Mouse (Mus musculus): ENCODE measurements around the gene Cd2. TPM values are rescaled to one million over a fixed set of nuclear protein-coding genes. Genes with fewer than 3 reads are reported as not detected.

Cd2 gene
- polyA plus RNA-seq, 1 experiment from 2014 or later: not detected

GRCm38 (mm10) chr3:101280348-101281311 lies 7.1 kb downstream of the Cd2 start:
- no peak overlapping the region for H3K4me2 ChIP-seq (ENCODE audit: low read depth, low read length, severe bottlenecking)
- no peak overlapping the region for H3K27ac ChIP-seq (ENCODE audit: low read depth, low read length)
- ATAC-seq (replicated peaks; ENCODE audit: low FRiP score) (no peak), DNase-seq (ENCODE audit: low spot score) (no peak)
- no peaks in the 10 kb centered on the region for H3K9me3 ChIP-seq (ENCODE audit: control insufficient read depth, low read length)
- H3K9ac ChIP-seq (ENCODE audit: low read length): no peak overlapping the region
- H3K36me3 ChIP-seq (ENCODE audit: control insufficient read depth, insufficient read depth, low read length): no peaks in the 10 kb centered on the region
- no peaks in the 10 kb centered on the region for H3K27me3 ChIP-seq (ENCODE audit: control insufficient read depth, insufficient read depth, low read length)
- no peaks in the 10 kb centered on the region; the same call in 1 of the 2 replicates for H3K4me1 ChIP-seq (replicated peaks; ENCODE audit: control insufficient read depth, insufficient read depth, low read length)
- H3K4me3 ChIP-seq (ENCODE audit: low read depth, low read length): no peak overlapping the region
- WGBS: 66% methylated on average over 15 of the region's 15 CpGs

- 81% methylated on average over 10 of the region's 10 CpGs for WGBS
- no peak overlapping the region for H3K4me2 ChIP-seq (ENCODE audit: low read depth, low read length, severe bottlenecking)
- H3K27ac ChIP-seq (ENCODE audit: low read depth, low read length): no peak overlapping the region
- no peaks in the 10 kb centered on the region; the same call in 1 of the 2 replicates for H3K4me1 ChIP-seq (replicated peaks; ENCODE audit: control insufficient read depth, insufficient read depth, low read length)
- no peaks in the 10 kb centered on the region for H3K36me3 ChIP-seq (ENCODE audit: control insufficient read depth, insufficient read depth, low read length)
- H3K9me3 ChIP-seq (ENCODE audit: control insufficient read depth, low read length): no peaks in the 10 kb centered on the region
- H3K9ac ChIP-seq (ENCODE audit: low read length): no peak overlapping the region
- ATAC-seq (replicated peaks; ENCODE audit: low FRiP score): no peak
- DNase-seq (ENCODE audit: low spot score): no peak
- no peaks in the 10 kb centered on the region for H3K27me3 ChIP-seq (ENCODE audit: control insufficient read depth, insufficient read depth, low read length)
- H3K4me3 ChIP-seq (ENCODE audit: low read depth, low read length): no peak overlapping the region
Observed at GRCm38 (mm10) chr3:101279561-101279960, 8.2 kb downstream of the Cd2 start.

- H3K9ac ChIP-seq (ENCODE audit: low read length): no peak overlapping the region
- no peaks in the 10 kb centered on the region for H3K27me3 ChIP-seq (ENCODE audit: control insufficient read depth, insufficient read depth, low read length)
- H3K36me3 ChIP-seq (ENCODE audit: control insufficient read depth, insufficient read depth, low read length): no peaks in the 10 kb centered on the region
- ATAC-seq (replicated peaks; ENCODE audit: low FRiP score) (no peak), DNase-seq (ENCODE audit: low spot score) (no peak)
- 84% methylated on average over 5 of the region's 5 CpGs for WGBS
- no peak overlapping the region for H3K4me2 ChIP-seq (ENCODE audit: low read depth, low read length, severe bottlenecking)
- no peaks in the 10 kb centered on the region for H3K9me3 ChIP-seq (ENCODE audit: control insufficient read depth, low read length)
- no peak overlapping the region for H3K27ac ChIP-seq (ENCODE audit: low read depth, low read length)
- H3K4me1 ChIP-seq (replicated peaks; ENCODE audit: control insufficient read depth, insufficient read depth, low read length): no peaks in the 10 kb centered on the region; the same call in 1 of the 2 replicates
- no peak overlapping the region for H3K4me3 ChIP-seq (ENCODE audit: low read depth, low read length)
Observed at GRCm38 (mm10) chr3:101278396-101278795, 9.3 kb downstream of the Cd2 start.

- H3K4me2 ChIP-seq (ENCODE audit: low read depth, low read length, severe bottlenecking): no peak overlapping the region
- 92% methylated on average over 4 of the region's 4 CpGs for WGBS
- no peaks in the 10 kb centered on the region for H3K27me3 ChIP-seq (ENCODE audit: control insufficient read depth, insufficient read depth, low read length)
- H3K9me3 ChIP-seq (ENCODE audit: control insufficient read depth, low read length): no peaks in the 10 kb centered on the region
- H3K27ac ChIP-seq (ENCODE audit: low read depth, low read length): no peak overlapping the region
- no peaks in the 10 kb centered on the region; the same call in 1 of the 2 replicates for H3K4me1 ChIP-seq (replicated peaks; ENCODE audit: control insufficient read depth, insufficient read depth, low read length)
- H3K4me3 ChIP-seq (ENCODE audit: low read depth, low read length): no peak overlapping the region
- ATAC-seq (replicated peaks; ENCODE audit: low FRiP score) (no peak), DNase-seq (ENCODE audit: low spot score) (no peak)
- H3K36me3 ChIP-seq (ENCODE audit: control insufficient read depth, insufficient read depth, low read length): no peaks in the 10 kb centered on the region
- no peak overlapping the region for H3K9ac ChIP-seq (ENCODE audit: low read length)
Observed at GRCm38 (mm10) chr3:101277830-101278229, 9.9 kb downstream of the Cd2 start.

GRCm38 (mm10) chr3:101276501-101277320 lies 11.0 kb downstream of the Cd2 start:
- WGBS: 77% methylated on average over 12 of the region's 12 CpGs
- no peak overlapping the region for H3K27ac ChIP-seq (ENCODE audit: low read depth, low read length)

GRCm38 (mm10) chr3:101275636-101276300 lies 12.0 kb downstream of the Cd2 start:
- ATAC-seq (replicated peaks; ENCODE audit: low FRiP score): no peak
- 87% methylated on average over 16 of the region's 16 CpGs for WGBS
- H3K4me1 ChIP-seq (replicated peaks; ENCODE audit: control insufficient read depth, insufficient read depth, low read length): no peaks in the 10 kb centered on the region; the same call in 1 of the 2 replicates

More at GRCm38 (mm10) chr3:101276501-101277320, 11.0 kb downstream of the Cd2 start:
- Histone ChIP-seq H3K27me3 (ENCODE audit: control insufficient read depth, insufficient read depth, low read length) (no peaks in the 10 kb centered on the region), H3K4me1 (replicated peaks; ENCODE audit: control insufficient read depth, insufficient read depth, low read length) (no peaks in the 10 kb centered on the region; the same call in 1 of the 2 replicates), H3K36me3 (ENCODE audit: control insufficient read depth, insufficient read depth, low read length) (no peaks in the 10 kb centered on the region), H3K9me3 (ENCODE audit: control insufficient read depth, low read length) (no peaks in the 10 kb centered on the region), H3K4me3 (ENCODE audit: low read depth, low read length) (no peak overlapping the region), H3K4me2 (ENCODE audit: low read depth, low read length, severe bottlenecking) (no peak overlapping the region), H3K9ac (ENCODE audit: low read length) (no peak overlapping the region)
- no peak for ATAC-seq (replicated peaks; ENCODE audit: low FRiP score)
- no peak for DNase-seq (ENCODE audit: low spot score)

GRCm38 (mm10) chr3:101274794-101275193 lies 12.9 kb downstream of the Cd2 start:
- H3K4me3 ChIP-seq (ENCODE audit: low read depth, low read length): no peak overlapping the region
- no peak overlapping the region for H3K27ac ChIP-seq (ENCODE audit: low read depth, low read length)
- H3K27me3 ChIP-seq (ENCODE audit: control insufficient read depth, insufficient read depth, low read length): no peaks in the 10 kb centered on the region
- ATAC-seq (replicated peaks; ENCODE audit: low FRiP score) (no peak), DNase-seq (ENCODE audit: low spot score) (no peak)
- H3K4me1 ChIP-seq (replicated peaks; ENCODE audit: control insufficient read depth, insufficient read depth, low read length): no peaks in the 10 kb centered on the region
- H3K9ac ChIP-seq (ENCODE audit: low read length): no peak overlapping the region
- 92% methylated on average over 3 of the region's 3 CpGs for WGBS
- H3K36me3 ChIP-seq (ENCODE audit: control insufficient read depth, insufficient read depth, low read length): no peaks in the 10 kb centered on the region
- H3K4me2 ChIP-seq (ENCODE audit: low read depth, low read length, severe bottlenecking): no peak overlapping the region
- H3K9me3 ChIP-seq (ENCODE audit: control insufficient read depth, low read length): no peaks in the 10 kb centered on the region

More at GRCm38 (mm10) chr3:101275636-101276300, 12.0 kb downstream of the Cd2 start:
- no peak overlapping the region for H3K9ac ChIP-seq (ENCODE audit: low read length)
- H3K36me3 ChIP-seq (ENCODE audit: control insufficient read depth, insufficient read depth, low read length): no peaks in the 10 kb centered on the region
- H3K9me3 ChIP-seq (ENCODE audit: control insufficient read depth, low read length): no peaks in the 10 kb centered on the region
- no peak overlapping the region for H3K27ac ChIP-seq (ENCODE audit: low read depth, low read length)
- no peak overlapping the region for H3K4me2 ChIP-seq (ENCODE audit: low read depth, low read length, severe bottlenecking)
- no peak for DNase-seq (ENCODE audit: low spot score)
- H3K27me3 ChIP-seq (ENCODE audit: control insufficient read depth, insufficient read depth, low read length): no peaks in the 10 kb centered on the region
- H3K4me3 ChIP-seq (ENCODE audit: low read depth, low read length): no peak overlapping the region

Measured in forebrain, embryonic 11.5 days (tissue).